ENCODE assay signal across 24 mouse cellular contexts in the genomic region with DNA sequence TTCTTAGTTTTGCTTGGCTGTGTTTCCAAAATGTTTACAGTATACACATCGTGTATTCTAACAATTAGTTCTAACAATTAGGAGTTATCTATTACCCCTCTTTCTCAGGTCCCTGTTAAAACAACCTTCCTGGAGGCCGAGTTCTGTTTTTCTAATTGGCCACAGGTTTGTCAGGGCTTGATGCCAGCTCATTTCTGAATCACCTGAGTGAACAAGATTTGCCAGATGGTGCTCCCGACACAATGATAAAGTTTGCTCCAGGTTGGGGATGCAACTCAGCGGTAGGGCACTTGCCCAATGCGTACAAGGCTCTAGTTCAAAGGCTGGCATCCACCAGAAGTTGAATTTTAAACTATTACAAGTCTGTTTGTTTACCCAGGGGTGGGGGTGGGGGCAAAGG. TPM values are rescaled to one million over a fixed set of nuclear protein-coding genes. Genes with fewer than 3 reads are reported as not detected.
A peak's percentile ranks its signal among the peaks of the same experiment; 100 is the strongest.
DNase-seq lines count a peak whose midpoint lies in the region; TF ChIP-seq lines count a peak whose summit lies in the region.
"Had no signal": no experiment of that assay in that cellular context is flagged by ENCODE, and none has a peak within 500 bp of the region (broad histone marks: within the 10 kb centered on the region; RNA-seq: fewer than 3 reads in every experiment).

No protein-coding gene starts in this region.

- no peak for TF ChIP-seq CTCF in heart, adult 2 months (IDR thresholded peaks at IDR 0.05)
- no peak for TF ChIP-seq CTCF in cerebellum, adult 2 months (IDR thresholded peaks at IDR 0.05; ENCODE audit: borderline replicate concordance, insufficient read depth, low read depth, low read length)

- no peaks in the 10 kb centered on the region for H3K36me3 ChIP-seq in heart, adult 2 months (ENCODE audit: control insufficient read depth, insufficient read depth, low read length)
- H3K36me3 ChIP-seq in limb, embryonic 10.5 days: no peaks in the 10 kb centered on the region
- H3K36me3 ChIP-seq: embryonic facial prominence, embryonic 10.5 days; forebrain, embryonic 10.5 days; heart, embryonic 15.5 days; kidney, embryonic 15.5 days had no signal

- H3K27ac ChIP-seq in heart, adult 2 months: no peak overlapping the region
- no peak overlapping the region for H3K27ac ChIP-seq in cerebellum, adult 2 months (ENCODE audit: insufficient read depth, low read length)
- no peak overlapping the region for H3K27ac ChIP-seq in limb, embryonic 10.5 days
- H3K27ac ChIP-seq: embryonic facial prominence, embryonic 10.5 days; forebrain, embryonic 10.5 days; gastrocnemius, adult 2 months; heart, embryonic 15.5 days; hindbrain, embryonic 13.5 days; kidney, embryonic 15.5 days had no signal

- H3K9ac ChIP-seq in heart, adult 2 months (ENCODE audit: low read depth, low read length): no peak overlapping the region
- H3K9ac ChIP-seq: heart, embryonic 15.5 days; hindbrain, embryonic 13.5 days; kidney, embryonic 15.5 days had no signal

- H3K4me3 ChIP-seq in heart, adult 2 months: no peak overlapping the region
- no peak overlapping the region for H3K4me3 ChIP-seq in cerebellum, adult 2 months (replicated peaks; ENCODE audit: insufficient read depth, low read depth, low read length)
- no peak overlapping the region for H3K4me3 ChIP-seq in limb, embryonic 10.5 days
- H3K4me3 ChIP-seq: embryonic facial prominence, embryonic 10.5 days; erythroblast, embryonic 14.5 days; forebrain, embryonic 10.5 days; gastrocnemius, adult 2 months; heart, embryonic 15.5 days; hindbrain, embryonic 13.5 days; kidney, embryonic 15.5 days had no signal

- no peaks in the 10 kb centered on the region for H3K27me3 ChIP-seq in heart, adult 2 months (ENCODE audit: control insufficient read depth, insufficient read depth, low read length)
- no peaks in the 10 kb centered on the region for H3K27me3 ChIP-seq in cerebellum, adult 2 months (ENCODE audit: control insufficient read depth, insufficient read depth, low read length)
- H3K27me3 ChIP-seq in limb, embryonic 10.5 days (ENCODE audit: low read depth, poor library complexity, severe bottlenecking): no peaks in the 10 kb centered on the region
- H3K27me3 ChIP-seq: heart, embryonic 15.5 days had no signal

- no peaks in the 10 kb centered on the region for H3K4me1 ChIP-seq in heart, adult 2 months (ENCODE audit: control insufficient read depth, insufficient read depth, low read length)
- H3K4me1 ChIP-seq in cerebellum, adult 2 months (ENCODE audit: control insufficient read depth, insufficient read depth, low read length): peaks cover 17% of the 10 kb centered on the region
- H3K4me1 ChIP-seq in limb, embryonic 10.5 days: no peaks in the 10 kb centered on the region
- H3K4me1 ChIP-seq: embryonic facial prominence, embryonic 10.5 days; heart, embryonic 15.5 days; hindbrain, embryonic 13.5 days; kidney, embryonic 15.5 days had no signal

- TF ChIP-seq EP300 in heart, adult 2 months (IDR thresholded peaks at IDR 0.05; ENCODE audit: insufficient read depth, low read depth, low read length): no peak

- peak; percentile 36 for DNase-seq in heart, adult 11 months
- DNase-seq in heart, adult 2 months: no peak
- DNase-seq in cerebellum, adult 2 months: peak; percentile 53 to 78
- peak; percentile 53 to 55 for DNase-seq in cerebellum, postnatal 10 days
- peak; percentile 12 for DNase-seq in limb, embryonic 10.5 days (ENCODE audit: low spot score)
- DNase-seq in lung, postnatal 4 days: no peak
- DNase-seq in adrenal gland, postnatal 4 days (ENCODE audit: low spot score in 2 of 2): no peak
- DNase-seq: adrenal gland, adult 2 months; adrenal gland, postnatal 25 days; gastrocnemius, adult 2 months; gastrocnemius, postnatal 36 days; heart, adult 18-20 months; heart, postnatal 14 days; kidney, adult 2 months had no signal

- intact Hi-C loops in heart, adult 2 months (cut with DNase I): no loop called here

- no peaks in the 10 kb centered on the region for H3K79me2 ChIP-seq in heart, adult 2 months (replicated peaks; ENCODE audit: control insufficient read depth, insufficient read depth, low read length)

- TF ChIP-seq POLR2A in heart, adult 2 months (IDR thresholded peaks at IDR 0.05; ENCODE audit: insufficient read depth, low read depth, low read length): no peak
- no peak for TF ChIP-seq POLR2A in cerebellum, adult 2 months (IDR thresholded peaks at IDR 0.05; ENCODE audit: borderline replicate concordance, insufficient read depth, low read length)

- WGBS in heart, adult 2 months: 72% methylated on average over 5 of the region's 5 CpGs
- 35% methylated on average over 5 of the region's 5 CpGs for WGBS in cerebellum, adult 2 months
- 72% methylated on average over 5 of the region's 5 CpGs for WGBS in limb, embryonic 10.5 days

- H3K9me3 ChIP-seq in limb, embryonic 10.5 days (replicated peaks): no peaks in the 10 kb centered on the region
- H3K9me3 ChIP-seq: embryonic facial prominence, embryonic 10.5 days; forebrain, embryonic 10.5 days; heart, embryonic 15.5 days; hindbrain, embryonic 13.5 days; kidney, embryonic 15.5 days had no signal

RNA-seq across cellular contexts. Expression of a gene that starts 57.2 kb away (rescaled TPM):
- not detected for total RNA-seq in heart, adult 2 months (2021)
- polyA plus RNA-seq in heart, adult 2 months (2012; rRNA removed): not detected in 2 replicates
- not detected in 2 replicates for polyA plus RNA-seq in cerebellum, adult 2 months (2012; rRNA removed)
- polyA plus RNA-seq in limb, embryonic 10.5 days (2016; fragmentation: Nextera tagmentation; extraction: Ambion mirVana): not detected in 2 replicates
- total RNA-seq in adrenal gland, postnatal 4 days (2021): not detected
- total RNA-seq: adrenal gland, adult 2 months; adrenal gland, postnatal 25 days; ES-E14; gastrocnemius, adult 2 months; gastrocnemius, postnatal 36 days; heart, adult 18-20 months; hematopoietic stem cell, adult 5-6 weeks had no signal
- polyA plus RNA-seq: adrenal gland, adult 2 months; embryonic facial prominence, embryonic 14.5 days; erythroblast, embryonic 14.5 days; intestine, embryonic 16.5 days; kidney, adult 2 months; kidney, embryonic 15.5 days had no signal

Comparison
In these comparisons a context has a peak if more than half of its experiments do, and no peak if none do; other contexts are left out.
1. DNase-seq: peak in heart, adult 11 months (single experiment), cerebellum, adult 2 months (2 of 2), cerebellum, postnatal 10 days (2 of 2) and limb, embryonic 10.5 days (single experiment); none in heart, adult 2 months (0 of 2), lung, postnatal 4 days (0 of 2) and adrenal gland, postnatal 4 days (0 of 2).